Mouse (Mus musculus): ENCODE measurements around the gene Gm49396. TPM values are rescaled to one million over a fixed set of nuclear protein-coding genes. Genes with fewer than 3 reads are reported as not detected.

Gene Gm49396
- total and polyA plus RNA-seq, 3 experiments, result 1.1 to 1.9 (median 1.6) TPM

- no peak overlapping the region for H3K9ac ChIP-seq (ENCODE audit: low read depth, low read length)
- no peaks in the 10 kb centered on the region for H3K79me2 ChIP-seq (replicated peaks; ENCODE audit: control insufficient read depth, insufficient read depth, low read length)
- H3K36me3 ChIP-seq (ENCODE audit: control insufficient read depth, insufficient read depth, low read length), result no peaks in the 10 kb centered on the region
- DNase-seq, result no peak
- no peak overlapping the region for H3K4me3 ChIP-seq
- no peak overlapping the region for H3K27ac ChIP-seq
- TF ChIP-seq POLR2A (IDR thresholded peaks at IDR 0.05; ENCODE audit: insufficient read depth, low read depth, low read length) (no peak), CTCF (IDR thresholded peaks at IDR 0.05) (no peak), EP300 (IDR thresholded peaks at IDR 0.05; ENCODE audit: insufficient read depth, low read depth, low read length) (no peak)
- 69% methylated on average over 5 of the region's 5 CpGs for WGBS
- H3K4me1 ChIP-seq (ENCODE audit: control insufficient read depth, insufficient read depth, low read length), result no peaks in the 10 kb centered on the region
- intact Hi-C loops (cut with DNase I), result loop anchor here (10.0 kb wide), 1 partner anchor 359 kb away; the partner anchor contains the start of gene Usf2
- no peaks in the 10 kb centered on the region for H3K27me3 ChIP-seq (ENCODE audit: control insufficient read depth, insufficient read depth, low read length)
Measured at GRCm38 (mm10) chr7:30596093-30596492, 32.9 kb downstream of the Gm49396 start.

- whole genome bisulfite sequencing, result 60% methylated on average over 5 of the region's 5 CpGs
- DNase-seq, result no peak
- TF ChIP-seq CTCF (IDR thresholded peaks at IDR 0.05) (no peak), POLR2A (IDR thresholded peaks at IDR 0.05; ENCODE audit: insufficient read depth, low read depth, low read length) (no peak), EP300 (IDR thresholded peaks at IDR 0.05; ENCODE audit: insufficient read depth, low read depth, low read length) (no peak)
- Histone ChIP-seq H3K4me1 (ENCODE audit: control insufficient read depth, insufficient read depth, low read length) (no peaks in the 10 kb centered on the region), H3K27me3 (ENCODE audit: control insufficient read depth, insufficient read depth, low read length) (no peaks in the 10 kb centered on the region), H3K4me3 (no peak overlapping the region), H3K36me3 (ENCODE audit: control insufficient read depth, insufficient read depth, low read length) (no peaks in the 10 kb centered on the region), H3K9ac (ENCODE audit: low read depth, low read length) (no peak overlapping the region), H3K27ac (no peak overlapping the region), H3K79me2 (replicated peaks; ENCODE audit: control insufficient read depth, insufficient read depth, low read length) (no peaks in the 10 kb centered on the region)
- intact Hi-C loops (cut with DNase I), result loop anchor here (10.0 kb wide), 1 partner anchor 358 kb away; the partner anchor contains the start of gene Usf2
Measured at GRCm38 (mm10) chr7:30596811-30597210, 33.7 kb downstream of the Gm49396 start.

GRCm38 (mm10) chr7:30598786-30599185 is 35.6 kb downstream of the Gm49396 start, which contains the start of gene Zbtb32:
TSS of gene Zbtb32 (minus strand) at chr7:30598909.
- no peaks in the 10 kb centered on the region for H3K36me3 ChIP-seq (ENCODE audit: control insufficient read depth, insufficient read depth, low read length)
- no peaks in the 10 kb centered on the region for H3K4me1 ChIP-seq (ENCODE audit: control insufficient read depth, insufficient read depth, low read length)
- DNase-seq, result no peak
- no peak for TF ChIP-seq CTCF (IDR thresholded peaks at IDR 0.05)
- no peak for TF ChIP-seq EP300 (IDR thresholded peaks at IDR 0.05; ENCODE audit: insufficient read depth, low read depth, low read length)
- TF ChIP-seq POLR2A (IDR thresholded peaks at IDR 0.05; ENCODE audit: insufficient read depth, low read depth, low read length), result no peak
- H3K27me3 ChIP-seq (ENCODE audit: control insufficient read depth, insufficient read depth, low read length), result no peaks in the 10 kb centered on the region
- no peaks in the 10 kb centered on the region for H3K79me2 ChIP-seq (replicated peaks; ENCODE audit: control insufficient read depth, insufficient read depth, low read length)
- intact Hi-C loops (cut with DNase I), result loop anchor here (10.0 kb wide), 1 partner anchor 356 kb away; the partner anchor contains the start of gene Usf2
- H3K9ac ChIP-seq (ENCODE audit: low read depth, low read length), result no peak within 1 kb of the TSS
- WGBS, result 91% methylated on average over 12 of the region's 12 CpGs
- no peak within 1 kb of the TSS for H3K4me3 ChIP-seq
- H3K27ac ChIP-seq, result no peak within 1 kb of the TSS

GRCm38 (mm10) chr7:30599933-30600353 is 36.8 kb downstream of the Gm49396 start:
- intact Hi-C loops (cut with DNase I), result loop anchor here (10.0 kb wide), 1 partner anchor 355 kb away; the partner anchor contains the start of gene Usf2
- Histone ChIP-seq H3K36me3 (ENCODE audit: control insufficient read depth, insufficient read depth, low read length) (no peaks in the 10 kb centered on the region), H3K4me1 (ENCODE audit: control insufficient read depth, insufficient read depth, low read length) (no peaks in the 10 kb centered on the region), H3K27ac (no peak overlapping the region), H3K4me3 (no peak overlapping the region), H3K79me2 (replicated peaks; ENCODE audit: control insufficient read depth, insufficient read depth, low read length) (no peaks in the 10 kb centered on the region), H3K9ac (ENCODE audit: low read depth, low read length) (no peak overlapping the region), H3K27me3 (ENCODE audit: control insufficient read depth, insufficient read depth, low read length) (no peaks in the 10 kb centered on the region)
- WGBS, result under 1% methylated on average over 16 of the region's 16 CpGs
- TF ChIP-seq POLR2A (IDR thresholded peaks at IDR 0.05; ENCODE audit: insufficient read depth, low read depth, low read length) (no peak), EP300 (IDR thresholded peaks at IDR 0.05; ENCODE audit: insufficient read depth, low read depth, low read length) (no peak), CTCF (IDR thresholded peaks at IDR 0.05) (no peak)
- DNase-seq, result peak; percentile 73 to 88

GRCm38 (mm10) chr7:30600651-30601050 is 37.5 kb downstream of the Gm49396 start:
- Histone ChIP-seq H3K9ac (ENCODE audit: low read depth, low read length) (no peak overlapping the region), H3K36me3 (ENCODE audit: control insufficient read depth, insufficient read depth, low read length) (no peaks in the 10 kb centered on the region), H3K27ac (no peak overlapping the region), H3K4me1 (ENCODE audit: control insufficient read depth, insufficient read depth, low read length) (no peaks in the 10 kb centered on the region), H3K4me3 (no peak overlapping the region), H3K79me2 (replicated peaks; ENCODE audit: control insufficient read depth, insufficient read depth, low read length) (no peaks in the 10 kb centered on the region), H3K27me3 (ENCODE audit: control insufficient read depth, insufficient read depth, low read length) (no peaks in the 10 kb centered on the region)
- intact Hi-C loops (cut with DNase I), result no loop called here
- TF ChIP-seq POLR2A (IDR thresholded peaks at IDR 0.05; ENCODE audit: insufficient read depth, low read depth, low read length), result no peak
- TF ChIP-seq EP300 (IDR thresholded peaks at IDR 0.05; ENCODE audit: insufficient read depth, low read depth, low read length), result no peak
- TF ChIP-seq CTCF (IDR thresholded peaks at IDR 0.05), result no peak
- WGBS, result 65% methylated on average over 7 of the region's 7 CpGs
- no peak for DNase-seq

- Histone ChIP-seq H3K27ac (no peak overlapping the region), H3K9ac (ENCODE audit: low read depth, low read length) (no peak overlapping the region), H3K4me3 (no peak overlapping the region), H3K36me3 (ENCODE audit: control insufficient read depth, insufficient read depth, low read length) (no peaks in the 10 kb centered on the region), H3K27me3 (ENCODE audit: control insufficient read depth, insufficient read depth, low read length) (no peaks in the 10 kb centered on the region), H3K4me1 (ENCODE audit: control insufficient read depth, insufficient read depth, low read length) (no peaks in the 10 kb centered on the region), H3K79me2 (replicated peaks; ENCODE audit: control insufficient read depth, insufficient read depth, low read length) (no peaks in the 10 kb centered on the region)
- 32% methylated on average over 3 of the region's 3 CpGs for WGBS
- no peak for TF ChIP-seq EP300 (IDR thresholded peaks at IDR 0.05; ENCODE audit: insufficient read depth, low read depth, low read length)
- no peak for TF ChIP-seq POLR2A (IDR thresholded peaks at IDR 0.05; ENCODE audit: insufficient read depth, low read depth, low read length)
- no peak for TF ChIP-seq CTCF (IDR thresholded peaks at IDR 0.05)
- DNase-seq, result no peak
- intact Hi-C loops (cut with DNase I), result no loop called here
Measured at GRCm38 (mm10) chr7:30602583-30602982, 39.4 kb downstream of the Gm49396 start.
